Mouse (Mus musculus): Measurements from ENCODE around the gene Arl8a.

Gene Arl8a

DNA sequence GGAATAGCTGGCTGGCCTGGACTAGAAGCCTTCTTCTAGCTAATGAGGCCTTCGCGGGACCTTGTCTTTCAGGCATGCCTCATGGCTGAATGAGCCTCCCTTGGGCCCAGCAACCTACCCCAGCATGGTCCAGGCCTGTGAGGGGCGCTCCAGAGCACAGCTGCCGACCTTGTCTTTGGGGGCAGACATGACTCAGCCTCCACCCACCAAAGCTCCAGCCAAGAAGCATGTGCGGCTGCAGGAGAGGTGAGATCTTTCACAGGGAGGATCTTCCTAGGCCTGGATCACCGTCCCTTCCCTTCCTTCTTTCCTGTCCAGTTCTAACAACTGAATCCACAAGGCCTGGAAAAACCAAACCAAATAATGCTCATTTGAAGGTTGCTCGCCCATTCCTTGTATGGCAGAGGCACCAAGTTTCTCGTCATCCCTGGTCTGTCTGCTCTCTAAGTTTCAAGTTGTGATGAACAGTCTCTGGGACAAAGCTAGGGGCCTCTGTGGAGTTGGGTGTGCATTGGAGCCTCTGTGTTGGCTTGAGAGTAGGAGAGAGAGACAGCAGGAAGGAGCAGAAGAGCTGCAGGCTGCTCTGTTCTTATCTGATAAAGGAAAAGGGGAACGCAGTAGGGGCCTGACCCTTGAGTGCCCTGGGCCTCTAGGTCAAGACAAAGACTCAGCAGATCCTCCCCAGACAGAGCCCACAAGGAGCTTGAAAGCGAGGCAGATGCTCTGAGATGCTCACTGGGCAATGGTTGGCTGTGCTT, 12.8 kb upstream of the Arl8a start:
- no peak for DNase-seq

DNA sequence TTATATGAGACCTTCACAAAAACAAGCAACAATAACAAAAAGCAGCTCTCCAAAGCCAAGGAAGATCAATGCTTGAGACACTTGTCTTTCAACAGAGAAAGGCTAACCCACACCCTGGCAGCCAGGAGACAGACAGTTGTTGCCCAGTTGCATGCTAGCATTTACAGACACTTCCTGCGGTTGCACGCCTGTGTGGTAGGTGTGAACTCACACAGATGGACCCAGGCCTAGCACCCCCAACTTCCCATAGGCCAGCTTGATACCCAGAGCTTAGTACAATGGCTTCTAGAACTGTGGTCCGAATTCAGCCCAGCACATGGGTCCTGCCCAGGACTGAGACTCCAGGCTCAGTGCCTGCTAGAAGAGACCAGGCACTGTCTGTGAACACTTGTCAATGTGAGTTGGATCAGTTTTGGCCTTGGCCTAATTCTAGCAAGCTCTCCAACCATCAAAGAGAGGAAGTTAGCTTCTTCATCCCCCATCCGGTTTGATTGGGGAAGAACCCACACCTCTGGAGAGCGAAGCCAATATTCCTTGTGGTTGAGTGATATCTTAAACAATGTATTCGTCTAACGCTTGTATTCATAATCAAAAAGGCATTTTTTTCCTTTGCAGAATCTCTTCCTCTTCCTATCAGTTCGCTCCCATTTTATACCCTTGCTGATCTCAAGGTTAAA, 11.4 kb upstream of the Arl8a start:
- DNase-seq, result no peak

DNA sequence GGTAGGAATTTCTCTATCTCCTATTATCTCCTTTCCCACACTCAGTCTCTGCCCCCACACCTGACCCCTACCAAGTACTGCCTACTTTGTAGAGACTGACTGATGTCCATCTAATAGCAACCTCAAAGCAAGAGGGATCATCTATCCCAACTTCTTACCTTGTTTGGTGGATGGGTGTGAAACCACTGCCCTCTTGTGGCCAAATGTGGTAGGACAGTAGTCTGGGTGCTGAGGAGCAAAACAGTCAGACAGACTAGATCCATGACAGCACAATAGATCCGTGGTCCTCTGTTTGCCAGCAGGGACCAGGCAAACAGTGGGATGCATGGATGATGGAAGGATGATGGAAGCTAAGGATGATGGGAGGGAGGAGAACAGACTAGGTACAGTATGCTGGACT, 10.1 kb upstream of the Arl8a start:
- DNase-seq, result peak; percentile 38 to 66

DNA sequence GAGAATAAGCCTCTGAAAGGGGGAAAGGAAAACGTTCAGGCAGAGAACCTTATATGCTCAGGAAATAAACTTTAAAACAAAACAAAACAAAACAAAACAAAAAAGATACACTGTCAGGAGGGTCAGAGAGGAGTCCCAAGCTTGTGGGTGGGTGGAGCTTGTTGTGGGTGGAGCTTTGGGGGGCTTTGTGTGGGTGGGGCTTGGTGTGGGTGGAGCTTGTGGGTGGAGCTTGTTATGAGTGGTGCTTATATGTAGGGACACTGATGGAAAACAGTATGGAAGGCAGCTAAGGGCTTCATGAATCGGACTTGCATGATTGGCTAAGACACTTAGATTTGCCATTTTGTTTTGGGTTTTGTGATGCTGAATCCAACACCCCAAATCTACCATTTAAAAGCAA, 6.7 kb upstream of the Arl8a start:
- no peak for DNase-seq

DNA sequence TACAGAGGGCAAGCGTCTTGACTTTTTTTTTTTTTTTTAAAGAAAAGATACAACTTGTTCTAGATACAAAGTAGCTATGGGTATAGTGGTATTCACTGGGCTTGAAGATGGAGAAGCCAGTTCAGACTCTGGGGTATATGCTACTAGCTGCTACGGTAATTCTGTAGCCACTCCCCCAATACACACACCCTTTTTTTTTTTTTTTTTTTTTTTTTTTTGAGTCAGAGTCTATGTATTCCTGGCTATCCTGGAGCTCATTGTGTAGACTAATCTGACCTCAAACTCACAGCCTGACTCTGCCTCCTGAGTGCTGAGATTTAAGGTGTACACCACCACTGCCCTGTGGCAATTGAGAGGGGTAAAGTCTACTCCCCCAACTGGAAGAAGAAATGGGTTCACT, 4.2 kb upstream of the Arl8a start:
- no peak for DNase-seq

DNA sequence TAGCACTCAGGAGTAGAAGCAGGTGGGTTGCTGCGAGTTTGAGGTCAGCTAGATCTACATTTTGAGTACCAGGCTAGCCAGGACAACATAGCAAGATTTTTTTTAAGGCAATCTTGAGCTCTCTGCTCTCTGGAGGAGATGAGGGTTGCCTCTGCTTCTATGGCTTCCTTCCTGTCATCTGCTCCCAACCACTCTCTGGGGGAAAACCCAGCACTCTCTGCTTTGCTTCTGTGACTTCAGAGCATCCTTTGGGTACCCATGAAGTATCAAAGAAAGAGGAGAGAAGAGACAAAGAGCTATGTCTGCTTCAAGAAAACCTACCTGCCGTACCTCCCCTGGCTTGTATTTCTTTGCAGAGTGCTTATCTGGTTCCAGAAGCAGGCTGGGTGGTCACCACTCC, 2.7 kb upstream of the Arl8a start:
- peak in 1 of 2 experiments; percentile 3 for DNase-seq

DNA sequence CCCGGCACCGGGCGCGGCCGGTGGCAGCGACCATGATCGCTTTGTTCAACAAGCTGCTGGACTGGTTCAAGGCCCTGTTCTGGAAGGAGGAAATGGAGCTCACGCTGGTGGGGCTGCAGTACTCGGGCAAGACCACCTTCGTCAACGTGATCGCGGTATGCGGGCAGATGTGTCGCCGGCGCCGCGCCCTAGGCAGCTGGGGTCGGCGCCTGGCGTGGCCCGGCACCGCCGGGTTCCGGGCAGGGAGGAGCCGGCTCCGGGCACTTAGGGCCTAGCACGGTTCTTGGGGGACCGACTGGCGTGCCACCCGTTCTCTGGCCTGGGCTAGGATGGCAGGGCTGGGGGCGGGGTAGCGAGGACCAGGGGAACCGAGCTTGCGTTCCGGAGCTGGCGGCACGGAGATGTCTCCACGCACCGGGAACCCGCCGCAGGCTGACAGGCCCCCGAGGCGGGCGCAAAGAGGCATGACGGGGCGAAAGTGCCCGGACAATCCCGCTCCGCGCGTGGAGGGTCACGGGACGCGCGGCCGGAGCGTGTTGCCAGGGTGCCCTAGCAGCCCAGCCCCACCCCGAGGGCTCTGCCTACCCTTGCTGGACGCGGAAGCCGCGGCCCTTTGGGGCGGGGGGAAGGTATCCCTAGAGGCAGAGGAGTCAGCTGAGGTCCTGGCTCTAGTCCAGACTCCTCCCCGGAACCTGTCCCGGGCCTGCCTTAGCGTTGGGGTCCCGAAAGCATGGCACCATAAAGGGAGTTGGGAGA, 500 bp downstream of the Arl8a start:
- peak; percentile 76 to 77 for DNase-seq

DNA sequence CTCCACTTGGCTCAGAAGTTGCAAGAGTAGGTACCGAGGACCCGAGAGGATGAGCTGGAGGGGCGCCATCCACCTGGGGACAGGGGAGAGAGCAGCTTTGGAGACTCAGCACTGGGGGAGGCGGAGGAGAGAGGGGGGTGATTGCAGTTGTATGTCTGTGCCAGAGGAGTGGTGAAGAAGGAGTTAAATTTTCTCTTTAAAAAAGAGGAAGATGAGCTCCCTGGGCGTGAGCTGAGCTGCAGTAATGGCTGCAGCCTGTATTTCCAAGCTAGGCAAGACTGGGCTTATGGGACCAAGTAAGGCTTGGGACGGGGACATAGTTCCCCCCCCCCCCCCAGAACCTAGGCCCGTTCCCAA, 1.1 kb downstream of the Arl8a start:
- no peak for DNase-seq

DNA sequence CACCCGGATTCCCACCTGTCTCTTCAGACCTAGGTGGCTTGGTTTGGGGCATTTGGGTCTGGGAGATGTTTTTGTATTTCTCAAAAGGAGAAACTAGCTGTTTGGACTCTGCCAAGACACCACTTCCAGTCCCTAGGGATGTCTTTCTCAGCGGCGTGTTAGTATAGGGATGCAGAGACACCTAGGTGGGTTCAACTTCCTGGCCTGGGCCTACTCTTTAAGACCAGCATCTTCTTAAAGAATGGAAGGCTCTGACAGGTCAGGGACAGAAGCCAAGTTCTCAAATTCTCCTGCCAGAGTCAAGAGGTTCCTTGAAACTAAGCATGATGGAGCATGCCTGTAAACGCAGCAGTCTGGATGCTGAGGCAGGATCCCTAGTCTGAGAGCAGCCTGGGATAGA, 1.9 kb downstream of the Arl8a start:
- peak in 1 of 2 experiments; percentile 2 for DNase-seq

DNA sequence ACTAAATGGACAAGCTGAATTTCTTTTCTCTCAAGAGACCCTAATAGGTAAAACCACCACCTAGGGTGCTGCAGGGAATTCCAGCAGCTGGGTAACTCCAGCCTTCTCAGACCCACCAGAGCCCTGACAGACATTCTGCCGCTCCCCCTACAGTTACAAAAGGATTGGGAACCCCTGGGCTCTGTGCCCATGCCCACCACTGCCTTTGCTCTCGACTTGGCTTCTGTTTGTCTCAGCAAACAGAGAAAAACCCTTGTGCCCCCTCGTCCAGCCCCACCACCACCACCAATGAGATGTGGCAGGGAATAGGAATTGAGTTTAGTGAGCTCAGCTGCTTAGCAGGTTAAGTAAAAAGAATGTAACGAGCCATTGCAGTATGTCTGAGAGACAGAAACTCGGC, 2.4 kb downstream of the Arl8a start:
- DNase-seq, result peak in 1 of 2 experiments; percentile 2

DNA sequence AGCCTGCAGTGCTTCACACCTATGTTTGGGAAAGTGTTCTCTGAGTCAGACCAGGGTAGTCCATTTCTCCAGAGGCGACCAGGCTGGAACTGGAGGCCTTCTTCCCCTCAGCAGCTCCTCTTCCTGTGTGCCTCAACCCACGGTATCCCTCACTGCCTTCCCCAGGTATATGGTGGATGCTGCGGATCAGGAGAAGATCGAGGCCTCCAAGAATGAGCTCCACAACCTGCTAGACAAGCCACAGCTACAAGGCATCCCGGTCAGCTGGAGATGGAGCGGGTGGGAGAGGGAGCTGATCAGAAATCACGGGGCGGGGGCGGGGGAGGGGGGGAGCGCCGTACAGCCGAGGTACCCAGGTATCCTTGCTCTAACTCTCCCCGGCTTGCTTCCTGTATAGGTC, 7.4 kb downstream of the Arl8a start:
- DNase-seq, result no peak

DNA sequence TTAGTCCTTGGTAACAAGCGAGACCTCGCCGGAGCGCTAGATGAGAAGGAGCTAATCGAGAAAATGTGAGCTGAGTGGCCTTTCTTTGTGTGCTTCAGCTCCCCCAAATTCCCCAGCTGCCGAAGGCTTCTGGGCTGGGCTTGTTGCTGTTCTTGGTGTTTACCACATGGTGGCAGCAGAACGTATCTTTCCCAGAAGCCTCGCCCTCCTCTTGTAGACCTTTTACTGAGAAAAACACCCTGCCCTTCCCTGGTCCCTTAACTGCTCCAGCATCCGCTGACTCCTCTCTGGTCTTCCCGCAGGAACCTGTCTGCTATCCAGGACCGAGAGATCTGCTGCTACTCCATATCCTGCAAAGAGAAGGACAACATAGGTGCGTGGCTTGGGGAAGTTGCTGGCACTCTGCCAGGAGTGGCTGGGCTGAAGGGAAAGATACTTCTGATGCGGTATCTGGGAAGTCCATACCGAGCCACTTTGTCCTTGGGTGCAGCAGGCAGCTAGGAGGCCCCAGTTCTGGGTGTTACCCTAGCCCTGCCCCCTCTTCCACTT, 7.9 kb downstream of the Arl8a start:
- DNase-seq, result peak; percentile 36 to 53

DNA sequence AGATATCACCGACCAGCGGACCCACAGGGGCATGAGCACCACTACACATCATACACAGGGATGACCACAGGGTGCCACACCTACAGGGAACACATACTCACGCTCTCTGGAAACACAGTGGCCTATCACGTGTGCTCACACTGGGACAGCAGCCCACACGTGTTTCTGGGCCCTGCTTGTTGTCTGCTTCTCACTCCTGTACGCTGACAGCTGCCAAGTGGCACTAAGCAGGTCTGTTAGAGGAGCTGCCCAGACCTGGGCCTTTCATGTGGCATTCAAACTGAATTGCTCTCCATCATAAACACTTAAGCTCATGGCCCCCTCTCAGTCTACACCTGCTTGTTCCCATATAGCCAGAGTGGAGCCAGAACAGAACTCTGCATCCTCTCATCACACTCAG, 9.7 kb downstream of the Arl8a start:
- DNase-seq, result no peak

DNA sequence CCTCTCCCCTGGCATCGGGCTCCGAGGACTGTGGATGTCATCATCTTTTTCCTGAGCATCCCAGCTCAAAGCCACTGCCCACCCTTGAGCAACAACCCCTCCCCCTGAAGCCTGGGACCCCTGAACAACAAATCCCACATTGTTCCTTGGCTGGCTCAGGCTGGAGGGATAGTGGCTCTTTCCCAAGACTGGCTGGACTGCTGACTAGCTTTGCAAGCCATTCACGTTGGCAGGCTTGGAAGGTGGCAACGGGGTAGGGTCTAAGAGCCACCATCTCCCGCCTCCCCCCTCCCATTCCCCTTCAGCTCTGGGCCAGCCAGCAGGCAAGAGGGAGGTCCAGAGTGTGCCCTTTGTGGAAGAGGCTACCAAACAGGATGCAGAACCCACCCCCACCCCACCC, 12.0 kb downstream of the Arl8a start:
- DNase-seq, result no peak

DNA sequence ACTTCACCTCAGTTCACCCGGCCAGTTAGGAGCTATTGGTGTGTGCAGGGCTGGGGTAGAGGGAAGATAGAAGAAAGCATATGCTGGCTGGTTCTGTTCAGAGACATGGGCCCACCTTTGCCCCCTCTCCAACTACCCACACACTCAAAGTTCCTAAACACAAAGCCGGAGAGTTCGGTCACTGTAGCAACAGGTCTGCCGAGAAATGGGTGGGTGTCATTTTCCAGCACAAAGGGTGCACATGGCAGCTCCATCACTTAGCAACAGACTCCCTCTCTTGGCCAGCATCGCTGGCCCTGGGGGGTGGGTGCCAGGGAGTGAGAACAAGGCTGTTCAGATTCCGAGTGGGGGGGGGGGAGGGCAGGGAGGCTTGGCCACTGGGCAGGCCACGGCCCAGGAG, 12.4 kb downstream of the Arl8a start:
- DNase-seq, result no peak

DNA sequence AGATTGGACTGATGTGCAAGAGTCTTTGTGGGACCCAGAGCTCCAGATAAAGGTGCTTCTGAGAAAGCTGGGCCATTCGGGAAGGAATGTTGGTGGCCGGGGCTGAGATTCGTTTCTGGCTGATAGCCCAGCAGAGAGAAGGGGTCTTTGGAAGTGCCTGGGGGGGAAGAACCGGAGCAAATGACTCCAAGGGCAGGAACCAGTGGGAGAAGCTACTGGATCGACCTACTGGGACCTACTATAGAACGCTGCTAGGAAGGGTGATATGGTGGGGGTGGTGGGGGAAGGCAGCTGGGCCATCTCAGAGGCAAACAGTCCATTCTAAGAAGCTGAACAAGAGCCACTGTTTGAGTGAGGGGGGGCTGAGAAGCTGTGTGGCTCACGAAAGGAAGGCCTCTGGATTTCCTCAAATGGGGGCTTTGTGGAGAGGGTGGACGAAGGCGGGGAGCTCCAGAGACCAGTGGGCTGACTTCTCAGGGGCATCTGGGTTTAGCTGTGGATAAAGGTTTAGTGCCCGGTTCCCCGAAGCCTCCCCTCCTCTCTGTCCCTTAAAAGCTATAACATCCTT, 13.0 kb downstream of the Arl8a start:
- no peak for DNase-seq

DNA sequence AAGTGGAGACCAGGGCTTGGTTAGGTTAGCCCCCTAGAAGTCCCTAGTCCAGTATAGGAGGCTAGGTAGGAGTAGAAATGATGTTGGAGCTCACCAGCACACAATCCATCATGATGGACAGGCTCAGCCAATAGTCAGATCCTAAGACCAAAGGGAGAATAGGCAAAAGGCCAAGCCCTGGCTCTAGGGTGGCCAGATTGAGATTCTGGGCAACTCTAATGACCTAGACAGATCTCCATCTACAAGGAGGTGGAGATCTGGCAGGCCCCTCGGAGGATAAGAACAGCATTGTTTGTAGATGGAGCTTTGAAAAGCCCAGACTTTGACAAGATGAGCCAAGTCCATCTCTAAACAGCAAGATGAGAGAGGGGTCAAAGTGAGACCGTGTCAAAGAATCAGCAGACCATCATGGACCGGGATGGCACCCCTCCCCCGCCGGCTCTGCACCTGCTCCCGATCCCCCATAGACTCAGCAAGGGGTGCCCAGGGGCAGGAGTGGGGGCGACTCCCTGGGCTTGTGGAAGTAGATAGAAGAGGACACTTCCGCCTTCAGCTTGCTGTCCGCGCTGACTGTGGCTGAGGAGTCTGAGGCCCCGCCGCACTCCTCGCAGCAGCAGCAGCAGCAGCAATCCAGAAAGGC, 13.9 kb downstream of the Arl8a start:
- DNase-seq, result no peak

DNA sequence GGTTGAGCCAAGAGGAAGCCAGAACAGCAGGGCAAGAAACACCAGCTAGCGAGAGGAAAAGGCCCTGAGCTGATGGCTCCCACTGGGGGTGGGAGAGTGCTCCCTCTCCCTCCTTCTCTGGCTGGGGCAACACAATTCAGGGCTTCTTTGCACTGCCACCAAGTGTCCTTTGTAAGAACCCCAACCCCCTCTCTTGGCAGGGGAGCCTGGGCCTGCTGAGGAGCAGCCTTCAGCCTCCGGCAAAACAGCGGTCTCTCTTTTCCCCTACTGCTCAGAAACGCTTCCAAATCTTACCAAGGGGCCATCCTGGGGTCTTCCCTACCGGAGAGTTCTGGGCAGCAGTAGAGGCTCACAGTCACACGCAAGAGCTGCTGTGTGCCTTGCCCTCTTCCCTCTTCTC, 16.1 kb downstream of the Arl8a start:
- no peak for DNase-seq

DNA sequence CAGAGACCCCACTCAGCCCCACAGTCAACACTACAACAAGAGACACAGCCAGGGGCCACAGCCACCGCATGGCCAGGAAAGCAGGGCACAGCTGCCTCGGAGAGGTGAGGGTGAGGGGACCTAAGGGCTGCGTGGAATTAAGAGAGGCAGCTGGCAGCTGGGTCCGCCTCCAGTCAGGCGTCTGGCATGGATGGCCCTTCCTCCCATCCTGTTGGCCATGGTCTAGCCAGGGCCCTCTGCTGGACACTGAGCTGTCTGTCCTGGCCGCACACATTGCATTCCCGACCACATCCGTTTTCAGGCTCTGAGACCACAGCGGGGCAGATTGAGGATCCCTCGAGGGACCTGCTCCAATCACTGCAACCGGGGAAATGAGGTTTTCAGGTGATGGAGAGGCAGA, 20.8 kb downstream of the Arl8a start, which contains the start of gene Gpr37l1:
Gpr37l1 (minus strand) TSS at position 247 of the 400 bp plus-strand sequence.
- DNase-seq, result no peak

DNA sequence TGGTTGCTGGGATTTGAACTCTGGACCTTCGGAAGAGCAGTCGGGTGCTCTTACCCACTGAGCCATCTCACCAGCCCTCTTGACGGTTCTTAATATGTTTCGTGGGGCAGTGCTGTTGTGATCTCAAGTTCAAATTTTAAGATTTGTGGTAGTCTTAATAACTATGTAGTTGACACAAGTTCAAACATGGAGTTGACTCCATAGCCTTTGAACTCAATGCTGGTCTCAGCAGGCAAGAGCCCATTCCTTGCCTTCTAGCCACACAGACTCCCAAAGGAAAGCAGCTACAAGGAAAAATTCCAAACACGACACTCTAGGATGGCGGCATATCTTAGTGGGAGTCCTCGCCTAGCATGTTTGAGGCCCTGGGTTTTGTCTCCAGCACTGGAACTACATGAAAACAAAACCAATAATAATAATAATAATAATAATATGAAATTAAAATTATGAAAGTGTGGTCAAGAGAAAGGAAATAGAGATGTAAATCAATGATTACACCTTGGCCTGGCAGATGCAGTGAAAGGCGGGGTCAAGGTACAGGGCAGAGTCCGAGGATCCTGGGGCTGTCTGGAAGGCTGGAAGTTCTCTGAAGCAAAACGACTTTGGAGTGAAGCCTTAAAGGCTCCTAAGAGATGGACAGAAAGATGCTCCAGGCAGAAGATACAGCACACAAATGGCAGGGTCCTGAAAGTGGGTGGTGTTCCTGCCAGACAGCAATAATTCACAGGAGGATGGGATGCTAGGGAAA, 22.0 kb downstream of the Arl8a start:
- DNase-seq, result no peak

DNA sequence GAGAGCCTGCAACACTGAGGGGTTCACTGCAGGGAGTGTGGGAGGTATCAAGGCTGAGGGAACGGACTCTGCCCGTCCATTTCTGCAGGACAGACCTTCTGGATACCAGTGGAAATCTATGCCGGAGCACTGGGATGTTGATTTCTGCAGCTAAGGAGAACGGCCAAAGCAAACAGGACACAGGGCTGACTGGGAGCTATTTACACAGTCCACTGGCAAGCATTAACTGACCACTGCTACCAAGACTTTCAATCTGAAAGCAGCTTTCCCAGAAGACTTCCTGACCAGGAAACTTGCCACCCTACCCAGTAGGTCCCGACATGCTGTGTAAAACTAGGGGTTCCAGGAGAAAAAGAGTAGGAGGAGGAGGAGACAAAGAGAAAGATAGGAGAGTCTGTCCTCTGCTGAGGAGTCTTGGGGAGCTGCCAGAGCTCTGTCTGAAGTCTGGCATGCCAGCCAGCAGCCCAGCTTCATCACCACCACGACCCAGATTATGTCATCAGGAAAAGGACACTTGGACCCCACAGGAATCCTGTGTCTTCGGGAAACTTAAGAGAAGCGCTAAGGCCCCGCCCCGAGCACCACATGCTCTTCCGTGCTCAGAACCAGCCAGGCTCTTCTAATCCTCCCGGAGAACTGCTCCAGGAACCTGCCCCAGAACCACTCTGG, 23.1 kb downstream of the Arl8a start:
- DNase-seq, result no peak

All from spleen, adult 18-20 months (tissue).